Mouse (Mus musculus) heart, adult 10 weeks (tissue): ENCODE measurements around the gene Rhox4b. TPM values are rescaled to one million over a fixed set of nuclear protein-coding genes. Genes with fewer than 3 reads are reported as not detected.

Experiments
- polyA plus RNA-seq: library from polyadenylated mRNA; stranded (reverse); fragments of 350-450 nt; fragmentation: Illumina TruSeq; extraction: RNeasy Lipid Tissue Mini Kit (QIAGEN cat#74804); gene quantifications from one replicate; pipeline ENCODE4 v1.2.3, GENCODE M21; 2014; ENCODE audit warnings: low read depth, low replicate concordance

Rhox4b gene
- polyA plus RNA-seq: not detected

GRCm38 (mm10) chrX:37432194-37432593 is at the start of gene Rhox4b:
Gene Rhox4b, plus strand, starts transcription at chrX:37432494.

GRCm38 (mm10) chrX:37390548-37390947 is 41.7 kb upstream of the Rhox4b start, which contains the start of gene Rhox4a2:
Gene Rhox4a2, plus strand, starts transcription at chrX:37390848.

GRCm38 (mm10) chrX:37411767-37412166 is 20.5 kb upstream of the Rhox4b start, which contains the start of gene Rhox2b:
Gene Rhox2b, plus strand, starts transcription at chrX:37412067.

GRCm38 (mm10) chrX:37453380-37453779 is 21.1 kb downstream of the Rhox4b start, which contains the start of gene Rhox2c:
Gene Rhox2c, plus strand, starts transcription at chrX:37453680.

DNA sequence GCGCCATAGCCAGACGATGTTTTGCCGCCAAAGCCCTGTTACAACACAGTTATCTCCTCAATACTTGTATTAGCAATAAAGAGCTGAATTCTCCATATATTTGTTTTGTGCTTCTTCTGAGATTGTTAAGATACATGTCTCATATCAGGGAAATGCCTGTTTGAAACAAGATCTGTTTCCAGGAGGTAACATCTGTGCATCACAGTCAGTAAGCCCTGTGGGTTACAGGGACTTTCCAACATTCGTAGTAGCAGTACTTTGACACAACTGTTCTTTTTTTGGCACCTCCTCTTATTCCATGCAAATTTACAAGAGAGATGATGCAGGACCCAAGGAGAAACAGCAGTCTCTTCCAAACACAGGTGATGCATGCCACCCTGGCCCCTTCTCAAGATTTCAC is 26.0 kb downstream of the Rhox4b start, which contains the start of gene Rhox3c:
Gene Rhox3c, plus strand, starts transcription at position 301 of the 400 bp plus-strand sequence.

GRCm38 (mm10) chrX:37480037-37480436 is 47.7 kb downstream of the Rhox4b start, which contains the start of gene Rhox4c:
Gene Rhox4c, plus strand, starts transcription at chrX:37480337.

Other genes with a start within 250 kb of the Rhox4b start
- 1,300 TPM for gene Ndufa1, start 241.3 kb upstream of the Rhox4b start, polyA plus RNA-seq
- 3.8 TPM for gene Rnf113a1, start 241.2 kb upstream of the Rhox4b start, polyA plus RNA-seq
- not detected for gene Gm9, start 221.5 kb upstream of the Rhox4b start, polyA plus RNA-seq
- gene Rhox1, start 210.2 kb upstream of the Rhox4b start, polyA plus RNA-seq: not detected
- gene Rhox2a, start 187.5 kb upstream of the Rhox4b start, polyA plus RNA-seq: not detected
- not detected for gene Rhox3a, start 182.6 kb upstream of the Rhox4b start, polyA plus RNA-seq
- gene Rhox4a, start 167.2 kb upstream of the Rhox4b start, polyA plus RNA-seq: not detected
- gene Rhox3a2, start 52.5 kb upstream of the Rhox4b start, polyA plus RNA-seq: not detected
- not detected for gene Rhox4a2, start 41.6 kb upstream of the Rhox4b start, polyA plus RNA-seq
- gene Rhox2b, start 20.4 kb upstream of the Rhox4b start, polyA plus RNA-seq: not detected
- gene Rhox2c, start 21.2 kb downstream of the Rhox4b start, polyA plus RNA-seq: not detected
- not detected for gene Rhox3c, start 26.1 kb downstream of the Rhox4b start, polyA plus RNA-seq
- not detected for gene Rhox4c, start 47.8 kb downstream of the Rhox4b start, polyA plus RNA-seq
- gene Rhox2d, start 60.9 kb downstream of the Rhox4b start, polyA plus RNA-seq: not detected
- not detected for gene Rhox4d, start 81.9 kb downstream of the Rhox4b start, polyA plus RNA-seq
- not detected for gene Rhox2e, start 98.0 kb downstream of the Rhox4b start, polyA plus RNA-seq
- gene Rhox3e, start 109.5 kb downstream of the Rhox4b start, polyA plus RNA-seq: not detected
- gene Rhox4e, start 124.9 kb downstream of the Rhox4b start, polyA plus RNA-seq: not detected
- gene Rhox2f, start 138.9 kb downstream of the Rhox4b start, polyA plus RNA-seq: not detected
- gene Rhox3f, start 148.5 kb downstream of the Rhox4b start, polyA plus RNA-seq: not detected
- gene Rhox4f, start 175.2 kb downstream of the Rhox4b start, polyA plus RNA-seq: not detected
- not detected for gene Rhox3g, start 196.1 kb downstream of the Rhox4b start, polyA plus RNA-seq
- not detected for gene Rhox2g, start 211.0 kb downstream of the Rhox4b start, polyA plus RNA-seq
- gene Rhox4g, start 218.8 kb downstream of the Rhox4b start, polyA plus RNA-seq: not detected
- not detected for gene Rhox3h, start 236.3 kb downstream of the Rhox4b start, polyA plus RNA-seq
- not detected for gene Rhox2h, start 240.8 kb downstream of the Rhox4b start, polyA plus RNA-seq